Mouse (Mus musculus) adrenal gland, postnatal 0 days (tissue): Measurements from ENCODE around the gene Bbof1. TPM values are rescaled to one million over a fixed set of nuclear protein-coding genes. Genes with fewer than 3 reads are reported as not detected.

Experiments
- polyA plus RNA-seq: library from polyadenylated mRNA; unstranded; fragments of >200 nt; fragmentation: Nextera tagmentation; extraction: Ambion mirVana; gene quantifications from 2 replicates; pipeline ENCODE4 v1.2.1, GENCODE M21; 2015

Gene Bbof1
- polyA plus RNA-seq: 1.3 TPM in 2 replicates

DNA sequence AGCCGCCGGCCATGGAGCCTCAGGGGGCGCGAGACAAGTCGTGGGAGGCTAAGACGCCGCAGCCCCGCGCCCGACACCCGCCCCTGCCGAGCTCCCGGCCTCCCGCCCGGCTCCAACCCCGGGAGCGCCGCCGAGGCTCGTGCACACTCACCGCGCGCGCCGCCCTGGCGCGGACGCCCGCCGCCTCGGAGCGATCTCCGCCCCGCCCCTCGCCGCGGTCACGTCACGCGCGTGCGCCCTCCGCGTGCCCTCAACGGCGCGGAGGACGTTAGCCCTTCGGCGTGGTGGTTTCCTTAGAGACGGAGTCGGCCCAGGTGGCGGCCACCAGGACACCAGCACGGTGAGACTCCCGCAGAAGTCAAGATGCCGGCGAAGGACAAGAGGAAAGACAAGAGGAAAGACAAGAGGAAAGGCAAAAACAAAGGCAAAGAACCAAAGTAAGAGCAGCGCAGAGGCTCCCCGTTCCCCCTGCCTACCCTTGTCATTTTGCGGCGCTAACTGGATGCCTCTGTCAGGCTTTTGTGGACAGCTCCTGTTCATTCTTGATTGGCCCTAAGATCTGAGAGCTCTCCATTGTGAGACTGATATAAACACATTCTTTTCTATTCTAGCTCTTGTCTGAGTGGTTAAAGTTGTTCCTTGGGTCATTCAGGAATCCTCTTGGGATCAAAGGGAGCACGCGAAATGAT is at the start of gene Bbof1, which contains the start of gene Entpd5:
Gene Bbof1, plus strand, starts transcription at position 253 of the 689 bp plus-strand sequence.
Gene Entpd5, minus strand, starts transcription at position 211 of the 689 bp plus-strand sequence.

DNA sequence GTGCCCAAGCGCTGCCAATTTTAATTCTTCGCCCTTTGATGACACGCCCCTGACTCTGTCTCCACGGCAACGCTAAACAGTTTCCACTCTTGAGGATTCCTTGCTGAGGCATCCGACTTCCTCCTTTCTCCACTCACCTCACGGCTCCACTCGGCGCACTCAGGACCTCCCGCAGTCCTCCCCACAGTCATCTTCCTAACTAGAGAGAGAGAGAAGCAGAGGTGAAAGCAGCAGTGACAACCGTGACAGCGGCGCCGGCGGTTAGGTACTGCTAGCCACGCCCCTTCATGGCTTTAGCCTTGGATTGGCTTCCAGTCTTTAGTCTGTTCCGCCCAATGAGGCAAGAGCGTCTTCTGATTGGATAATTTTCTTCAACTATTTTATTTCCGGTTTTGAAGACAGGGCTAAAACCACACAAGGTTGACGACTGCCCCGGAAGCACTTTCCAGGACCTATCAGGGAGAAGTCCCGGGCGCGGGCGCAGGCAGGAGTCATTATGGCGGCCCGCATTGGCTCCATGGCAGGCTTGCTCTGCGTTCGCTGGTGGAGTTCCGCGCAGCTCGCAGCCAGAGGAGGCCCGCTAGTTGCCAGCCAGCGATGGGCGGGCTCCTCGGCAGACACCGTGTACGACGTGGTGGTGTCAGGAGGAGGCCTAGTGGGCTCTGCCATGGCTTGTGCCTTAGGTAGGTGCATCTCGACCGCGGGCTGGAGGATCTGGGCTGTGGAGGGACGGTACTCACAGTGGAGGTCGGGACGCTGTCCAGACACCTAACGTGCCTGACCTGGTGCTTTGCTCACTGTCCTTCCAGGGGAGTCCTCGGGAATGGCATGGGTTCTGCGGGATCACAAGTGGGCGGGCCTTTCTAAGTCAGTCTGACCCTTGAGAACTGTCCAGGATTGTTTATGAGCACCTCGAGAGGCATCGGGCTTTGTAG is 47.0 kb upstream of the Bbof1 start, which contains the start of the genes Coq6 and Fam161b:
Gene Coq6, plus strand, starts transcription at position 103 of the 935 bp plus-strand sequence.
Gene Fam161b, minus strand, starts transcription at position 279 of the 935 bp plus-strand sequence.

DNA sequence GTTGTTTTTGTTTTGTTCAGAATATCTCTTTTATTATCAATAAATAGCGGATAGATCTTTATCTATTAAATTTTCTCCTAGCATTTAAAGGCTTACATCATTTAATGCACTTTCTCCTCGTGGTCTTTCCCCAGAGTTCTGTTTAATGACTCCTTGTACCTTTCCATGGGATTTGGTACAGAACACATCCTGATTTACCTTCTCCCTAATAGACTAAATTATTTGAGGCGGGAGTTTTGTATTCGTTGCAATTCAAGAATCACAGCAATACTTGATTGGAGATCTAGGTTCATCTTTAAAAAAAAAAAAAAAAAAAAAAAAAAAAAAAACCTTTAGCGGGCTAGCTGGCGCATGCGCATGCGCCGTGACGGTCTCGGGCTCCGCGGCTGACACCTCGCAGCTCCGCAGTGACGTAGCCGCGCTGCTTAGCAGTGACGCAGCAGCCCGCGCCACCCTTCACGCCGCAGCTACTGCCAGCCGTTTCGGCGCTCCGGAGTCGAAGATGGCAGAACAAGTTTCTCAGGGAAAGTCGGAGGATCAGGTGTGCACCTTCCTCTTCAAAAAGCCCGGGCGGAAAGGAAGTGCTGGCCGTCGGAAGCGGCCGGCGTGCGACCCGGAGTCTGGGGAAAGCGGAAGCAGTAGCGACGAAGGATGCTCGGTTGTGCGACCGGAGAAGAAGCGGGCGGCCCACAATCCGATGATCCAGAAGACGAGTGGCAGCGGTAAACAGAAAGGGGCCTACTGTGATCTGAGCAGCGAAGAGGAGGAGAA is 8.1 kb downstream of the Bbof1 start, which contains the start of gene Rnf113a2:
Gene Rnf113a2, plus strand, starts transcription at position 363 of the 771 bp plus-strand sequence.

DNA sequence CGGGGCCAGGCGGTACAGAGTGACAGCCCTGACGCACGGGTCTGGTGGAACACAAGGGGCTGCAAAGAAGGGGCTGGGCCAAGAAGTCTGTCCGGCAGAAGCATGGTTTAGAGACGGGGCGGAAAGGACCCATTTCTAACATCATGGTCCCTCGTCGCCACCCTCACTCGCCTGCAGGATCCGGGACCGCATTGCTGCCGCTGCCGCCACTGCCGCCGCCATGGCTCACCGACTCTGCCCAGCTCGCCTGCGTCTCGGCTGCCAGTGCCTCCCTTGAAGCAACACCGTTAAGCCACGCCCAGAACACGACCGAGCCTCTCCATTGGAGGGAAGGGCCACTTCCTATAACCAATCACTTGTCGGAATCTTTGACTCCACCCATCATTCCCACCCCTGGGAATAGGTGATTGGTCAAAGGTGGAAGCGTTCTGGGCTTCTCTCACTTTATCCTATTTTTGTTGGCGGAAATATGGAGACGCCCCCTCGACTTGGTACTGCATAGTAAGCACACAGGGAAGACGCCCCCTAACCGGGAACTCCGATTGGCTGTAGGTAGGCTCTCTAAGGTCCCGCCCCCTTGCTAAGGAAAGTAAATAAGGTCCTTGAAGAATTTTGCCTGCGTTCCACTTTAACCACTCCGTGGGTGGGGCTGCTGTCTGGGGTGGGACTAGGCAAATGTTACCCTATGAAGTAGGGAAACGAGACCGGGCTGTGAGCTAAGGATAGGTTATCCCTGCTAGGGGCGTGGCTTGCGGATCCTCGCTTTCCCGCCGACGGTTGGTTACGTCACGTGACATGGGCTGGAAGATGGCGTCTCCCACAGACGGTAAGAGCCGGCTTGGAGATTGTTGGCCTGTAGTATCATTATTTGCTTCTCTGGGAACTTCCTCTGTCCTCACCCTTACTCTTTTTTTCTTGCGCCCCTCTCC is 42.1 kb downstream of the Bbof1 start, which contains the start of the genes Aldh6a1 and Lin52:
Gene Aldh6a1, minus strand, starts transcription at position 287 of the 929 bp plus-strand sequence.
Gene Lin52, plus strand, starts transcription at position 705 of the 929 bp plus-strand sequence.

Other genes with a start within 250 kb of the Bbof1 start
- gene Elmsan1, start 190.2 kb upstream of the Bbof1 start, polyA plus RNA-seq: 6.8 and 9.4 TPM in 2 replicates
- gene Ptgr2, start 123.8 kb upstream of the Bbof1 start, polyA plus RNA-seq: 27.2 and 44.7 TPM in 2 replicates
- 36.3 and 43.1 TPM in 2 replicates for gene Zfp410, start 92.2 kb upstream of the Bbof1 start, polyA plus RNA-seq
- gene Coq6, start 47.4 kb upstream of the Bbof1 start, polyA plus RNA-seq: 31.9 and 45.2 TPM in 2 replicates
- 1.3 and 1.4 TPM in 2 replicates for gene Fam161b, start 47.2 kb upstream of the Bbof1 start, polyA plus RNA-seq
- gene Entpd5, start within 50 bp of the Bbof1 start, polyA plus RNA-seq: 15.6 and 34.5 TPM in 2 replicates
- 28.1 and 33.9 TPM in 2 replicates for gene Rnf113a2, start 8.1 kb downstream of the Bbof1 start, polyA plus RNA-seq
- 49.1 and 91.4 TPM in 2 replicates for gene Aldh6a1, start 41.9 kb downstream of the Bbof1 start, polyA plus RNA-seq
- gene Lin52, start 42.4 kb downstream of the Bbof1 start, polyA plus RNA-seq: 12.6 and 15.1 TPM in 2 replicates
- not detected in 2 replicates for gene Vsx2, start 160.7 kb downstream of the Bbof1 start, polyA plus RNA-seq
- gene Abcd4, start 208.3 kb downstream of the Bbof1 start, polyA plus RNA-seq: 9.9 and 12.2 TPM in 2 replicates
- not detected in 2 replicates for gene Vrtn, start 231.9 kb downstream of the Bbof1 start, polyA plus RNA-seq